Mouse (Mus musculus) embryonic facial prominence, embryonic 14.5 days (tissue): ENCODE measurements at regions not wholly inside any gene's neighbourhood (a gene's known extent, or its start where the extent isn't known, plus 50 kb on each side); places are given as distances from the start of the nearest gene placed in this dataset.
A peak's percentile ranks its signal among the peaks of the same experiment; 100 is the strongest.

Source experiments
- ATAC-seq: fragments of 200-750 bp; cut with Nextera tagmentation; 2 replicates; pipeline ENCODE4 v1.8.0; 2017; ENCODE audit warnings: low read depth, moderate number of reproducible peaks, moderate TSS enrichment
- DNase-seq: peaks from one replicate; pipeline ENCODE4 v3.0.0-alpha.2; 2015; ENCODE audit warnings: low spot score
- H3K27ac ChIP-seq: fragments of 300-500 bp; sonication (generic); replicated peaks from 2 replicates; pipeline ENCODE4 v1.5.1; 2014; ENCODE audit warnings: low read depth, mild to moderate bottlenecking, low read length, moderate library complexity
- H3K27me3 ChIP-seq: fragments of 300-500 bp; sonication (generic); replicated peaks from 2 replicates; pipeline ENCODE4 v1.6.1; 2014; ENCODE audit warnings: low read length; ENCODE audit not compliant: control insufficient read depth, insufficient read depth
- H3K36me3 ChIP-seq: fragments of 300-500 bp; sonication (generic); 2 replicates; pipeline ENCODE4 v1.6.1; 2014; ENCODE audit warnings: low read length, mixed read lengths; ENCODE audit not compliant: control insufficient read depth, insufficient read depth
- H3K4me1 ChIP-seq: fragments of 300-500 bp; sonication (generic); 2 replicates; pipeline ENCODE4 v1.6.1; 2014; ENCODE audit warnings: antibody characterized with exemption, low read length; ENCODE audit not compliant: control insufficient read depth, insufficient read depth
- H3K4me2 ChIP-seq: fragments of 300-500 bp; sonication (generic); 2 replicates; pipeline ENCODE4 v1.6.1; 2014; ENCODE audit warnings: low read depth, mild to moderate bottlenecking, low read length, moderate library complexity, mixed read lengths
- H3K4me3 ChIP-seq: fragments of 300-500 bp; sonication (generic); 2 replicates; pipeline ENCODE4 v1.5.1; 2014; ENCODE audit warnings: low read depth, mild to moderate bottlenecking, low read length
- H3K9ac ChIP-seq: fragments of 300-500 bp; sonication (generic); 2 replicates; pipeline ENCODE4 v1.6.1; 2014; ENCODE audit warnings: low read depth, mild to moderate bottlenecking, low read length, moderate library complexity, mixed read lengths
- H3K9me3 ChIP-seq: fragments of 300-500 bp; sonication (generic); 2 replicates; pipeline ENCODE4 v1.6.1; 2016; ENCODE audit warnings: low read length; ENCODE audit not compliant: control insufficient read depth
- WGBS: fragments of 180-500 bp; shearing (Covaris S2); extraction: QIAGEN DNeasy Blood & Tissue Kit; methylation state at CpG from one replicate; pipeline ENCODE4 v1.1.7; 2014; 5-methylcytosine and 5-hydroxymethylcytosine counted together

- Histone ChIP-seq H3K27ac (no peak overlapping the region), H3K9me3 (no peaks in the 10 kb centered on the region), H3K36me3 (no peaks in the 10 kb centered on the region), H3K9ac (no peak overlapping the region), H3K27me3 (no peaks in the 10 kb centered on the region), H3K4me3 (no peak overlapping the region), H3K4me2 (no peak overlapping the region), H3K4me1 (no peaks in the 10 kb centered on the region)
- ATAC-seq (no peak), DNase-seq (peak; percentile 44)
- 46% methylated on average over 3 of the region's 3 CpGs for WGBS
These were observed 836.6 kb downstream of the Gm9195 start for GRCm38 (mm10) chr14:71654785-71655627.

DNA sequence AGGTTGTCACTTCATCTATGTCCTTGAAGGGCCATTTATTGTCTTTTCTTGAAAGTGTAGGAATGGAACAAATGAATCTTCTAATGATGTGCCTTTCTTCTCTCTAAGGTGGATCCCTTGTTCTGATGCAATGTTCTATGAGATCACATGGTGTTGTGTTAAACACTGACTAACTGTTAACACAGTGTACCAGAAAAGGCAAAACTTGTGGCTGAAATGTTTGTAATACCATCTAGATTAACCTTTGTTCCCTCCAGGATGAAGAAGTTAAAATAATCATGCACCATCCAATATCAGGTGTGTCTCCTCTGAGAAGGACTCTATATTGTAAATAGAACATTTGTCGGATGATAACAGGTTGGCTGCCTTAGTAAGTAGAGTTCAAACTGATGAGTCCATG is 849.1 kb downstream of the Gm9195 start:
- no peak for DNase-seq
- Histone ChIP-seq H3K36me3 (no peaks in the 10 kb centered on the region), H3K4me1 (no peaks in the 10 kb centered on the region), H3K4me2 (no peak overlapping the region), H3K9me3 (no peaks in the 10 kb centered on the region), H3K4me3 (no peak overlapping the region), H3K27me3 (no peaks in the 10 kb centered on the region), H3K9ac (no peak overlapping the region), H3K27ac (no peak overlapping the region)
- 86% methylated on average over 1 of the region's 1 CpGs for WGBS
- no peak for ATAC-seq

- 84% methylated on average over 1 of the region's 1 CpGs for WGBS
These were observed 852.6 kb downstream of the Gm9195 start for GRCm38 (mm10) chr14:71639083-71639482.

DNA sequence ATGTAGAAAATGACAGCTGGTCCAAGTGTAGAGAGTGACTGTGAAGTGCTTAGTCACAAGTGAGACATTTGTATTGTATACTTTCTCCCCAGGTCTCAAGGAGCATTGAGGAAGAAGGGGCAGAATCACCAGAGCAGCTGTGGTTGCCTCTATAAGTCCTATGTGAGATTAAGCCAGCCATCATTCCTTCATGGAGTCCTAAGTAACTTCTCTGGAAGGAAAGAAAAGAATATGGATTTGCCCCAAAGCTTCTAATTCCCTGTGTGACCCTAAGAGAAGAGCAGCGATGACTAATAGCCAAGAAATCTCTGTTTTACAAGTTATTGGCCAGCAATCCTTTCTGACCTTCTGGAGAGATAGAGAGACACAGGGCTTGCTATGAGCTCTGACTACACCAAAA is 856.5 kb downstream of the Gm9195 start:
- 87% methylated on average over 1 of the region's 1 CpGs for WGBS

More at GRCm38 (mm10) chr14:71639083-71639482, 852.6 kb downstream of the Gm9195 start:
- no peaks in the 10 kb centered on the region for H3K9me3 ChIP-seq
- no peak overlapping the region for H3K27ac ChIP-seq
- no peaks in the 10 kb centered on the region for H3K27me3 ChIP-seq
- H3K4me1 ChIP-seq, result no peaks in the 10 kb centered on the region
- H3K4me2 ChIP-seq, result no peak overlapping the region
- no peak overlapping the region for H3K9ac ChIP-seq
- H3K4me3 ChIP-seq, result no peak overlapping the region
- ATAC-seq (no peak), DNase-seq (no peak)
- H3K36me3 ChIP-seq, result no peaks in the 10 kb centered on the region

GRCm38 (mm10) chr14:71609698-71610301 is 881.8 kb downstream of the Gm9195 start:
- Histone ChIP-seq H3K27ac (no peak overlapping the region), H3K4me2 (no peak overlapping the region), H3K27me3 (no peaks in the 10 kb centered on the region), H3K36me3 (no peaks in the 10 kb centered on the region), H3K9me3 (no peaks in the 10 kb centered on the region), H3K4me3 (no peak overlapping the region), H3K4me1 (no peaks in the 10 kb centered on the region), H3K9ac (no peak overlapping the region)
- 75% methylated on average over 4 of the region's 4 CpGs for WGBS
- ATAC-seq (no peak), DNase-seq (peak; percentile 0)

More for the DNA sequence above, 856.5 kb downstream of the Gm9195 start:
- H3K36me3 ChIP-seq, result no peaks in the 10 kb centered on the region
- H3K4me3 ChIP-seq, result no peak overlapping the region
- no peak overlapping the region for H3K27ac ChIP-seq
- H3K27me3 ChIP-seq, result no peaks in the 10 kb centered on the region
- H3K9ac ChIP-seq, result no peak overlapping the region
- no peak overlapping the region for H3K4me2 ChIP-seq
- DNase-seq, result no peak
- no peaks in the 10 kb centered on the region for H3K4me1 ChIP-seq
- no peaks in the 10 kb centered on the region for H3K9me3 ChIP-seq
- no peak for ATAC-seq

DNA sequence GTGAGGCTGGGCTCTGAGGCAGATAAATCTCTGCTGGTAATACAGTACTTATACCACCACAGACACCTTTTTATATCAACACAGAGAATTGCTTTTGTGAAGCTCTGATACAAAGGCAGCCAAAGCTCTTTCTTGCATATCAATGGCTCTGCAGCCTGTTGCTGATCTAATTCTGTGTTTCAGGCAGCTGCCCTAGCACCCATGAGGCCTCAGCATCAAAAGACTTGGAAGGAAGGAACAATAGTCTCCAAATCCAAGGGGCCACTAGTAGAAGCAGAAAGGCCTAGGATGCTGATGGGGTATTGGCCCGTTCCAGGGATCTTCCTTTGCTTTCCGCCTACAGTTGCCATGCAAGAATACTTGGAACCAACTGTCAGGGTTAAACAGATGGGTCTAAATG is 887.9 kb downstream of the Gm9195 start:
- Histone ChIP-seq H3K9ac (no peak overlapping the region), H3K4me2 (no peak overlapping the region), H3K4me3 (no peak overlapping the region), H3K27ac (no peak overlapping the region), H3K9me3 (no peaks in the 10 kb centered on the region), H3K4me1 (no peaks in the 10 kb centered on the region), H3K27me3 (no peaks in the 10 kb centered on the region), H3K36me3 (no peaks in the 10 kb centered on the region)
- ATAC-seq (no peak), DNase-seq (no peak)
- WGBS, result 80% methylated on average over 2 of the region's 2 CpGs

GRCm38 (mm10) chr14:71597859-71598258 is 893.8 kb downstream of the Gm9195 start:
- ATAC-seq, result no peak
- Histone ChIP-seq H3K9ac (no peak overlapping the region), H3K4me1 (no peaks in the 10 kb centered on the region), H3K9me3 (no peaks in the 10 kb centered on the region), H3K36me3 (no peaks in the 10 kb centered on the region), H3K27me3 (no peaks in the 10 kb centered on the region), H3K4me2 (no peak overlapping the region), H3K4me3 (no peak overlapping the region), H3K27ac (no peak overlapping the region)
- 69% methylated on average over 3 of the region's 3 CpGs for WGBS
- no peak for DNase-seq

GRCm38 (mm10) chr14:71588694-71589240 is 902.9 kb downstream of the Gm9195 start:
- no peak for ATAC-seq
- Histone ChIP-seq H3K4me1 (no peaks in the 10 kb centered on the region), H3K27ac (no peak overlapping the region), H3K9me3 (no peaks in the 10 kb centered on the region), H3K36me3 (no peaks in the 10 kb centered on the region), H3K4me3 (no peak overlapping the region), H3K27me3 (no peaks in the 10 kb centered on the region), H3K4me2 (no peak overlapping the region), H3K9ac (no peak overlapping the region)
- WGBS, result 17% methylated on average over 1 of the region's 1 CpGs
- no peak for DNase-seq
